Mouse (Mus musculus) skeletal muscle tissue, adult 2 months (tissue): Measurements from ENCODE around the gene Thumpd3.
A peak's percentile ranks its signal among the peaks of the same experiment; 100 is the strongest.

ENCODE experiments used
- DNase-seq: peaks from one replicate; pipeline ENCODE4 v3.0.0-alpha.2; 2012; ENCODE audit warnings: low read depth, low spot score

The Thumpd3 gene

DNA sequence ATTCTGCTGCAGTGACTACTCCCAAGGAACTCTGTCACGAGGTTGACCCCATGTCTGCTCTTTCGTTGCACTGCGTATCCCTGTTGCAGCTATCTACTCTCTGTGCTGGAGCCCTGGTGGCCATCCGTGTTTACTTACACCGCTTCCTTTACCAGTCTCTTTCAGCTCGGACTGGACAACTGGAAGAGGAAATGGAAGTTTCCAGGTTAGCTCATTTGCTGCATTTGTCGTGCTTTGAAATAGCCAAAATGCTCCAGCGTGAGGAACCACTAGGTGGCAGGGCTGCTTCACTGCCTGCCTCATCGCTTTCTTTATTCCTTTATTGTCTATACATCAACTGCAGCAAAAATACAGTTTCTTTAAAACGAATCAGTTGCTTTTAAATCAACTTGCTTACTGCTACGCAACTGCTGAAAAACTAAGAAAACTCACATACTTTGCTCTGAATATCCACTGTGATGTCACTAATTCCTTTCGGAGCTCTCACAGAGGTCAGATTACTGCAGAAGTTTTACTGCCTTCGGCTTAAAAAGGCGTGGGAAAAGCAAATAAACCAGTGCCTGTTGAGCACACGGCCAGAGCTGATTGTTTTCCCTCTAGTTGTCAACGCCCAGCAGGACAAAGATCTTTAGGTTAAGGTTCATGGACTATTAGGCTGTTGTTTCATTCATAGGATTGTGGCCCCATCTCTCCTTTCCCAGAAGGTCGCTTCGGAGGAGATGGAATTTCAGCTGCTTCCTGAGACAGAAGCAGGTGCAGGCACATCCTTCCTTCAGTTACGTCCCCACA, 7.9 kb upstream of the Thumpd3 start:
- peak; percentile 31 for DNase-seq

DNA sequence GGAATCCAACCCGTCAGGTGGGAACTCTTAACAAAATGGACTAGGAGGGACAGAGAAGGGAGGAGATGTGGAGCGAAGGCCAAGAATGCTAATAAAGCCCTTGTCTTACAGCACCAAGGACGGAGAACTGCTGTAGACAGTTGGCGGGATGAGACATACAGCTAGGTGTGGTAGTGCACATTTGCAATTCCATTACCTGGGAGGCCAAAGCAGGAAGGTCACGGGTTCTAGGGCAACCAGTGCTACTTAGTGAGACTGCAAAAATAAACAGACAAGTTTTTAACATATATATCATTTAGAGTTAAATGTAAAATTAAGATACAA, 7.3 kb upstream of the Thumpd3 start:
- DNase-seq = no peak

DNA sequence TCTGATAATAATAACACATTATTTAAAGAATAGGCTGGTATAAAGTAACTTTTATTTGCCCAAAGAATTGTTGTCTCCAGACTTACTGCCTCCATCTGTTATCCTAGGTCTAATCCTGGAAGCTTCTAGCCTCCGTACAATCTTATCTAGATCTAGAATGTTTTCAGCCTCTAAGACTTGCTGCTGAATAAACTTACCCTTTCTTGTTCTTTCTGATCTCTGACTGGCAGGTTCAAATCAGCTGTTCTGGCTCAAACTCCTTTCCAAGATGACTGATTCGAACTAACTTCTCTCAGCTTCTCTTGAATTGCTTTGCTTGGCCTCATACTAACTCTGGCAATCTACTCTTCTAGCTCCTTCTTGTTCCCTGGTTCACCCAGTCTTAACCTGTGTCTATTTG, 5.7 kb upstream of the Thumpd3 start:
- DNase-seq = no peak

DNA sequence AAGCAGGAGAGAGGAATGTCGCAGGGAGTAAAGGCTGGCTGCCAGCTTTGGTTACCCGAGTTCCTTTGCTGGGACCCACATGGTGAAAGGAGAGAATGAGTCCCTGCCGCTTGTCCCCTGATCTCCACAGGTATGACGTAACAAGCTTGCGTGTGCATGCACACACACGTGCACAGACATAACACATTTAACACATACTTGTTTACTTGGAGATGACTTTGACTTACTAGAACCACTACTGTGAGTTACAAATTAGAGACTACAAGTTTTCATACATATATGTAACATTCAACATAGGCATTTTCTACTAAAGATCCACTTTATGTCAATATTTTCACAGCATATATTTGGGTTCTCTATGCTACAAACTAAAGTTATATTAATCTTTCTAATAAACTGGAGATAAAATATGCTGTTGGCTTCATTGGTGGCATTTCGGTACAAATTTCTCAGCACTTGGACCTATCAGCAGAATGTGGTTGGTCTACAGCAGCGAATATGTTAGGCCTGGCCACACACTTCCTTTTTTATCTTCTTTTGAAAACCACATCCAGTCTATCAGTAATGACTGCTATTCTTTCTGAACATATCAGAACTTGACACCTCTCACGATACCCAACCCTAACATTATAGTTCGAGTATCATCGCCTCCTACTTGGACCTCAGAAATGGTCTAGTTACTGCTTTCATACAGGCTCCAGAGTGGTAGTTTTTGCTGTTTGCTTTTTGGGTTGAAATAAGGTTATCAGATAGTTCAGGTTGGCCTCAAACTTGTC, 4.6 kb upstream of the Thumpd3 start:
- DNase-seq = no peak

DNA sequence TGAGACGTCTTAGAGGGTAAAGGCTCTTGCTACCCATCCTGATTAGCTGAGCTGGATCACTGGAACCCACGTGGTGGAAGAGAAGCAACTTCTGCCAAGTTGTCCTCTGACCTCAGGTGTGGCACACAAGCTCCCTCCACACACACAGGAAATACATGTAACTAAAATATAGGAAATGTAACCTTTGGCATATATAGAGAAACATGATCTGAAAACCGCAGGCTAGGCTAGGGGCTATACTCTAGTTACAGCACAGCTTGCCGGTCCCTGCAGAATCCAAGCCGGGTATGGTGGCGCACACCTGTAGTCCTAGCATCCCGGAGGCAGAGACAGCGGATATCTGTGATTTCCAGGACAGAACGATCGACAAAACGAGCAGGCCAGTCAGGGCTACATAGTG, 450 bp upstream of the Thumpd3 start:
- peak; percentile 10 for DNase-seq

DNA sequence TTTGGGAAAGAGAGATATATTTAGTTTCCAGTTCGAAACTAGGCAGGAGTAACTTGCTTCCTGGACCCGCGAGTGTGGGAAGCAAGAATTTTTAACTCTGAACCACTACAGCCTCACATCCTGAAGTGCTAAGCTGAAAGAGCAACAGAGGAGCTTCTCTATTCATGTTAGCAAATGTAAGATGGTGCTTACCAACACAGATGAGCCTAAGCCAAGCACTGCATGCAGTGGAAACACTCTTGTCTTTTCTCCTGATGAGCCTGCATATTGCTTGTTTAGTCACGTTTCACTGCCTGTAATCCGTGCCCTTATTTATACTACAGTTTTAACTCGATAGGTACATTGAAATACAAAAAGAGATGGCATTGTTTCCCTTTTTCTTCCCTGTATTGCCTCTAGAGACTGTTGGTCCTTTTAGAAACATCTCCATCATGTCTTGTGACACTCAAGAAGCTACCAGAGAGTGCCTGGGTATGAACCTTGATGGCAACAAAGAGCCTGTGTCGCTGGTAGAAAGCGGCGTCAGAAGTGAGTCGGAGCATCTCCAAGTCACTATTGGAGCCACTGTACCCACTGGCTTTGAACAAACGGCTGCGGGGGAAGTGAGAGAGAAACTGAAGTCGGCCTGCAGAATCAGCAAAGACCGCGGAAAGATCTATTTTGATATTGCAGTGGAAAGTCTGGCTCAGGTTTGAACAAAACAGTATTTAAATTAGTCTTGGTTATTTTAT, 1.2 kb downstream of the Thumpd3 start:
- peak; percentile 3 for DNase-seq

DNA sequence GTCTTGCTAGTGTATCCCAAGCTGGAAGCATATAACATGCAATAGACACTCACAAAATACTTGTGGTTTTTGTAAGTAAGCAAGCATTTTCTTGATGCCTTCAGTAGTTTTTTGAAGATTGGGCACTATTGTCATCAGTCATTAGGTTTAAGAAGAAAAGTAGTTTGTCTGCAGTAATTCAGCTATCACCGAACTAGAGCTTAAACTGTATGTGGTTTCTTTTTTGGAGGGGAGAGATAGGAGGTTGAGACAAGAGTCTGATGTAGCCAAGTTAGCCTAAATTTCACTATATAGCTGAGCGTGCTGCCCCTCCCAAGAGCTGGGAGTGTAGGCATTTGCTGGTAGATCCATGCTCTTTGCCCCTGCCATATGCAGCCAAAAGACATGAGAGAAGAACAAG, 2.3 kb downstream of the Thumpd3 start:
- no peak for DNase-seq

DNA sequence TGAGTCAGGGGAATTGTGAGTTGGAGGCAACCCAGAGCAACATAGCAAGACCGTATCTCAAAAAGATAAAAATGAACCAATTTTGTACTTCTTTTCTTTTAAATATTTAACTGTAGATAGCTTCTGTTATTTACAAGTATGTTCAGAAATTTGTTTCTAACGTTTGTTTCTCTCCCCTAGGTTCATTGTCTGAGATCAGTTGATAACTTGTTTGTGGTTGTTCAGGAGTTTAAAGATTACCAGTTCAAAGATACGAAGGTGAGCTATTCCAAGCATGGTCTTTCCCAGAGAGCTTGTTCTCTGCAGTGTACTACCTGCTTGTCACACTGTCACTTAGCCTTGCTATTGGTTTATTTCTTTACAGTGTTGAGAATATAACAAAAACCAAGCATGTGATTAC, 3.1 kb downstream of the Thumpd3 start:
- DNase-seq = no peak

DNA sequence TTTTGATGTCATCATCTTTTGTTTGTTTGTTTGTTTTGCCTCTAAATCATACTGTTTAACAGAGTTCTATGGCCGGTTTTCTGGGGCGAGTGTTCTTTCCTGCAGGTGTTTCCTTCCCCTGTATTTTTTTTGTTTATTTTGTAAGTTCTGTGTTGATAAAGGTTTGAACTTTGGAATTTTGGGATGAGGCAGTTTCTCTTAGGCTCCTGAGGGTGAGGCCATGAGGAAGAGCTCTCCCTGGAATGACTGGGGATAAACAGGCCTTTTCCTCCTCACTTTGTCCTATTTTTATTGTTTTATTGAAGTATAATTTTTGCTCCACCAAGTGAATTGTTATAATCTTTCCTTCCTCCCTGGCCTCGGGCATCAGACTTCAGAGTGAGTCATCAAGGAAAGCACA, 6.9 kb downstream of the Thumpd3 start:
- no peak for DNase-seq

DNA sequence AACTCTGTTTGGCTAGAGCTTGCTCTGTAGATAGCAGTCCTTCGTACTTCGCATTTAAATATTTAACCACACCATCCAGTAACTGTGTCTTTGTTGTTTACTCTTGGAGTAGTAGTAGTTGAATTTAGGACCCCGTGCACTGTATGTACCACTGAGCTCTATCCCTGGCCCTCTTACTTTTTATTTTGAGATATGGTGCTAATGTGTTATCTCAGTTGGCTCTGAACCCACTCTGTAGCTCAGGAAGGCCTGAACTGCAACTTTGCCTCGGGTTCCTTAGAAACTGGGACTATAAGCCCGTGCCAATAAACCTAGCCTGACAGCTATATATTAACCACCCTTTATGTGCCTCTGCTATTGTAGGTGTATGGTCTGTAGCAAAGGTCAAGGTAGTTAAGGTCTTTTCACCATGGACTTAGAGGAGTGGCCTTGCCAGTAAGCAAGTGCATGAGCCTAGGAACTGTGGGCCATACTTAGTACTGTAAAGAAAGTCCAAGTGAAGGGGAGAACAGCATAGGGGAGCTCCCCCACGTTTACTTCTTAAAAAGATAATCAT, 8.6 kb downstream of the Thumpd3 start:
- DNase-seq = no peak

DNA sequence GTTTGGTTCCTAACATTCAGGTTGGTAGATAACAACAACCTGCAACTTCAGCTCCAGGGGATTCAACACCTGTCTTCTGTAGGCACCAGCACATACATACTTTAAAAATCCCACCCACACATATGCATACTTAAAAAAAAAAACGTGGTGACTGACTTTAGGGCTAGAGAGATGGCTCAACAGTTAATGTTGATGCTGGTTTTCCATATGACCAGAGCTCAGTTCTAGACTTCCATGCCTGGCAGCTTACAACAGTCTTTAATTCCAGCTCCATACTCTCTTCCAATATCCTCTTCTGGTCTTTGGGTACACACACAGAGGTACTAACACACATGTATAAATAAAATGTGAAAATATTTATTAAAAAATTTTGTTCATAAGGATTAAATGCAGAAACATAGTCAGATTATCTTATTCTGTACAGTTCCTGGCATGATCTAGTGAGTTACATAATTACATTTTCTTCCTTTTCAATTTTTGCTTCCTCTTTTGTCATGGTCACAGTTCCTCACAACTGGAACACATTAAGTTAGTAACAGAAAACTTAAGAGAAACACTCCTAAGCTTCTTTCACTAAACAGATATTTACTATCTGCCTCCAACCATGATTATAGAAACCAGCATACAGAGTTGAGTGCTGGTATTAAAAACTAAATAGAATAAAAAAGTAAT, 15.0 kb downstream of the Thumpd3 start:
- DNase-seq = no peak

DNA sequence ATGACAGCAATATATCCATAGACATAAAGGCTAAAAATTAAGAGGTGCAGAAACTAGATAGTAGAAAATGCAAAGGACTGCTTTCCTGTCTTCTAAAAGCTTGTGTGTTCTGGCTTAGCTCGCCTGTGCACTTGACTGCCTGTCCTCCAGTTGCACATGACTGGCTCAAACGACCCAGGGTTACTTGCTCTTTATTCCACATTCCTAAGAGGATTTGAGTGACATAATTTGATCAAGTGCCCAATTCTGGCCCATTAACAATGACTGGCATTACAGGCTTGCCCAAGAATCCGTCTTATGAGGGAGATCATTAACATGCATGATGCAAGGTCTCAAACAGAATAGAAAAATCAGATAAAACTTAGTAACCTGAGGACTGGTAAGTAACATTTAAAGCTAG, 16.2 kb downstream of the Thumpd3 start:
- no peak for DNase-seq

DNA sequence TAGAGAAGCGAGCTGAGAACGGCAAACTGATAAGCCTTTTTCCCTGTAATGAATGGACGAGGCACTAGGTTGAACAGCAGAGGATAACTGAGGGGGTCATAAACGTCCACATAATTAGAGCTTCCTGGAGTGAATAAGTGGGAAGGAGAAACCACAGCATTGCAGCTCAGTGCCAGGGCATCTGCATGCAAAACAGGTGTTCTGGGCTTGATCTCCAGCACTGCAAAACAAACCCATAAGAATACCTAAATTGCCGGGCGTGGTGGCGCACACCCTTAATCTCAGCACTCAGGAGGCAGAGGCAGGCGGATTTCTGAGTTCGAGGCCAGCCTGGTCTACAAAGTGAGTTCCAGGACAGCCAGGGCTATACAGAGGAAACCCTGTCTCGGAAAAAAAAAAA, 17.3 kb downstream of the Thumpd3 start:
- no peak for DNase-seq

DNA sequence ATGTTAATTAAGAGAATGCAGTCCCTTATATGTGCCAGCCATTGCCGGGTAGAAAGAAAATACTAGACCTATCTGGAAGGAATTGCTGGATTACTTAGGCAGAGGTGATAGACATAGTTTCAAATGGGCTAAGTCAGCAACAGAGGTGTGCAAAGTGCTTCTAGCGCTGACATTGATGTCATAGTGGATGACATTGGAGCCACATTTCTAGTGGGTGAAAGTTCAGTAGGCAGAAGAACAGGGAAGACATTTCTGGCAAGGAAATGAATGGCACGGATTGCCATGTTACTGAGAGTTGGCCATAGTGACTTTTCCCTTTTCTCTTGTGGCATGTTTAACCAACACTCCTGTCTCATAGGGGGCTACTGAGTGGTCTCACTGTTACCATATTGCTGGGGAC, 19.2 kb downstream of the Thumpd3 start:
- no peak for DNase-seq

DNA sequence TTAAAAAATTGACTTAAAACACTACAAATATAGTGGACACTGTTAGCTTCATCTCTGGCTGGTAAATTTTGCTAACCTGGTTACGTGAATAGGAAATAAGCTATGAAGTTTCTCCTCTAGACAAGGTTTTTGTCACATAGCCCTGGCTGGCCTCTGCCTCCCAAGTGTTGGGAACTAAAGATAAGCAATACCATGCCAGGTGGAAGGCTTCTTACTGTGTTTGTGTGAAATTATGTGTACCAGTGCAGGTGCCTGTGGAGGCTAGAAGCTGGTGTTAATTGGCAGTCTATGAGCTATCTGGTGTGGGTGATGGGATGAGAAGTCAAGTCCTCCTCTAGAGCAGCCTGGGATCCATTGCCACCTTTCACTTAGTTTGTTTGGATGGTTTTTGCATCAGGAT, 23.1 kb downstream of the Thumpd3 start:
- DNase-seq = no peak

DNA sequence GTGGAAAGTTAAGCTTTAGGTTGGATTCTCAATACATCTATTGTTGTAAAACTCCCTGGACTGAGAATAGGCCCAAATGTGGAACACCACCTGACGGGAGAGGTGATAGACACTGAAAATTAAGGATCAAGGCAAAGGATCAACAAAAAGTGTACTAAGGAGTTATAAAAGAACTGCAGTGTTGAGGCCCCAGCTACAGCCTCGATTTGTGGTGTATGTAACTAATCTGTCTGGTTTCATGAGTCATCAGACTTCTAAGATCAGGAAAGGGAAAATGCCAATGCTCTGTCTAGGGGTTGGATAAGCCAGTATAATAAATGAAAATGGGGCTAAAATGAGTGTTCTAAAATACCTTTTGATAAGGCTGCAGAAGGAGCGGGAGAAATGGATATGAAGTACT, 29.2 kb downstream of the Thumpd3 start:
- no peak for DNase-seq

DNA sequence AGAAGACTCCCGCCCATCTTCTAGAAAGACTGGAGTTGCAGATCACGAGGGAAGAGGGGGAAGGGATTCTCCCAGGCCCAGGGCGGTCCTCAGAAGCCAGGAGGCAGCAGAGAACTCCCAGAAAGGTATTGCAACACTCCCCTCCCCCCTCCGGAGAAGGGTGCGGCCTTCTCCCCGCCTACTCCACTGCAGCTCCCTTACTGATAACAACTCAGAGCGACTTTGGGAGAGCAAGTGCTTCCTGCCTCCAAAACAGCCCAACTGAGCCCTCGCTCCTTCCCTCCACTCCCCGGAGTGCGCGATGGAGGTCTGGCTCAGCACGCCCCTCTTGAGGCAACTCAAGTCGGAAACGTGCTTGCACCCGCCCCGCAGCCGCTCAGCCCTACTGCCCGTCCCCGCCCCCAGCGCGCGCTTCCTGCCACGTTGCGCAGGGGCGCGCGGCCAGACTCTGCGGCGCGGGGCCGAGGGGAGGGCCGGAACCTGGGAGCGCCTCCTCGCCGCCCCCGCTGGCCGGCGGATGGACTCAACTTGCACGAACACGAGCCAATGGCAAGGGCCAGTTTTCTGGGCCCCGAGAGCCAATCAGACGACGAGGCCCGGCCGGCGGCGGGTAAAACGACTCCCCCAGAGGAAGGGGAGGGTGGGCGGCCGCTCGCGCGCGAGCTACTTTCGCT, 30.1 kb downstream of the Thumpd3 start:
- peak; percentile 89 for DNase-seq

DNA sequence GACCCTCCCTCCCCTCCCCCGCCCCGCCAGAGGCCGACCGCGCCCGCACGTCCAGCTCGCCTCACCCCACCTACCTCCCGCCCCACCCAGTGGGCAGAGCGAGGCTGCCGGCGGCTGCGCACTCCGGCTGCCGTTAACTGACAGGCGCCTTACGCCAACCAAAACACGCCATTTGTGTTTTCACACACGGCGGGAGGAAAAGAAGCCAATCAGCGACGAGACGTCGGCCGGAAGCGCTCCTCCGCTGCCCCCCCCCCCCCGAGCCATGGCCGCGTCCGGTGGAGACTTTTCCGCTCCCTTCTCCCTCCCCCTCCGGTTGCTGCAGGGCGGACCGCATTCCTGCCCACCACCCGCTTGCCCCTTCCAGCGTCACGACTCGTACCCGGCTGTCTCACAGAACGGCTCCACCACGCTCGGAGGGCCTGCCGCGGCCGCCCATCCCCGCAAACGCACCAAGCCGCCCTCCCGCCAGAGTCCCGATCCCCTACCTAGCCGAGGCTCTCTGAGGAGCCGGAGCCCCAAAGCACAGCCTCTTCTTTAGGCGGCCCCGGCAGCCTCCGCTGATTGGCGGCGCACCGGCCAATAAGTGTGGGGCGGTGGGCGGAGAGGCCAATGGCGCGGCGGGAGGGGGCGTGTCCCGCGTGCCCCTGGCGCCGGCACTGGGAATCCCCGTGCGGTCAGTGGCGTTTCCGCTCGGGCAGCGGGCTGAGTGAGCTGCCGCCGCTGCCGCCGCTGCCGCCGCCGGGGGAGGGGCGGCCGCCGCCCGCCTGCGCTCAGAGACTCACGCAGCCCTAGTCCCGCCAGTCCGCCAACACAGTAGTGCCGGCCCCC, 30.9 kb downstream of the Thumpd3 start, which contains the start of gene Setd5:
Gene Setd5, plus strand, starts transcription at position 680 of the 831 bp plus-strand sequence.
- peak; percentile 99 for DNase-seq

DNA sequence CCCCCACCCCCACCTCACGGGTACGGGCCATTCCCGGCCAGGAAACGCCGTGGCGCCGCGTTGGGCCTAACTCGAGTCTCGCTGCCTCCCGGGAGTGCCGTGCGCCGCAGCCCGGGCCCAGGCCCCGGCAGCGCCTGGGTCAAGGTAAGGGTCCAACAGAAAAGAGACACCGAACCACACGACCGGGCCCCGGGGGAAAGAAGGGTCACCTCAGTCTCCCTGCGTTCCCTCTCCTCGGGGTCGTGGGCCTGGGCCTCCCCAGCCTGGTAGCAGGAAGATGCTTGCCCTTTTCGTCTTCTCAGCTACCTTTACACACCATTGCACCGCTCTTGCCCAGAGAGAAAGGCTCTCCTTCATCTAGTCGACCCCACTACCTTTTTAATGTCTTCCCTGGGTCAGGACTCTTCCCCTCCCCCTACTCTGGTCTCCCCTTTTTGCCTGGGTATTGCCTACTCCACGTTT, 31.6 kb downstream of the Thumpd3 start:
- DNase-seq = no peak
